ENCODE assay signal across 9 mouse cellular contexts in genomic region chrX:41957161-41957560, GRCm38 (mm10). TPM values are rescaled to one million over a fixed set of nuclear protein-coding genes. Genes with fewer than 3 reads are reported as not detected.
A peak's percentile ranks its signal among the peaks of the same experiment; 100 is the strongest.
DNase-seq lines count a peak whose midpoint lies in the region; ATAC-seq and TF ChIP-seq lines count a peak whose summit lies in the region.
"Had no signal": no experiment of that assay in that cellular context is flagged by ENCODE, and none has a peak within 500 bp of the region (broad histone marks: within the 10 kb centered on the region; RNA-seq: fewer than 3 reads in every experiment).

No protein-coding gene starts in this region.

- H3K79me2 ChIP-seq in liver, adult 2 months (ENCODE audit: control insufficient read depth, insufficient read depth, low read length) = no peaks in the 10 kb centered on the region

- no peak for ATAC-seq in CD4-positive, CD25-positive, alpha-beta regulatory T cell, adult 4 months
- no peak for ATAC-seq in liver, embryonic 12.5 days
- no peak for ATAC-seq in hindbrain, embryonic 13.5 days (ENCODE audit: low FRiP score)

- no peak overlapping the region for H3K4me2 ChIP-seq in liver, embryonic 12.5 days
- no peak overlapping the region for H3K4me2 ChIP-seq in hindbrain, embryonic 13.5 days
- H3K4me2 ChIP-seq: midbrain, embryonic 12.5 days had no signal

- DNase-seq in CD4-positive, CD25-positive, alpha-beta regulatory T cell, adult 2 months (ENCODE audit: low read depth, low spot score) = peak; percentile 55
- peak; percentile 19 for DNase-seq in liver, adult 2 months (ENCODE audit: extremely low read depth, low read depth, low spot score)
- peak; percentile 6 for DNase-seq in lung, adult 2 months
- peak; percentile 21 for DNase-seq in thymus, postnatal 36 days
- DNase-seq in frontal cortex, postnatal 25 days (ENCODE audit: low spot score in 2 of 2) = no peak

- 76% methylated on average over 4 of the region's 4 CpGs for WGBS in liver, adult 2 months
- WGBS in liver, embryonic 12.5 days (ENCODE audit: insufficient replicate concordance) = 45% methylated on average over 4 of the region's 4 CpGs
- 61% methylated on average over 4 of the region's 4 CpGs for WGBS in lung, adult 2 months
- 62% methylated on average over 4 of the region's 4 CpGs for WGBS in hindbrain, embryonic 13.5 days

- no peak overlapping the region for H3K27ac ChIP-seq in liver, adult 2 months (replicated peaks; ENCODE audit: insufficient read depth, low read depth, low read length)
- H3K27ac ChIP-seq in liver, embryonic 12.5 days = no peak overlapping the region
- no peak overlapping the region for H3K27ac ChIP-seq in hindbrain, embryonic 13.5 days
- H3K27ac ChIP-seq: midbrain, embryonic 12.5 days had no signal

- H3K4me1 ChIP-seq in liver, adult 2 months (ENCODE audit: control insufficient read depth, insufficient read depth, low read length) = no peaks in the 10 kb centered on the region
- H3K4me1 ChIP-seq in liver, embryonic 12.5 days = no peaks in the 10 kb centered on the region
- H3K4me1 ChIP-seq in lung, adult 2 months (ENCODE audit: control insufficient read depth, insufficient read depth, low read length) = no peaks in the 10 kb centered on the region
- no peaks in the 10 kb centered on the region for H3K4me1 ChIP-seq in hindbrain, embryonic 13.5 days (replicated peaks)
- H3K4me1 ChIP-seq: midbrain, embryonic 12.5 days had no signal

- no peak overlapping the region for H3K4me3 ChIP-seq in liver, adult 2 months (ENCODE audit: insufficient read depth, low read depth, low read length)
- H3K4me3 ChIP-seq in liver, embryonic 12.5 days = no peak overlapping the region
- no peak overlapping the region for H3K4me3 ChIP-seq in lung, adult 2 months (replicated peaks; ENCODE audit: extremely low read depth, low read depth, low read length)
- H3K4me3 ChIP-seq in hindbrain, embryonic 13.5 days = no peak overlapping the region
- H3K4me3 ChIP-seq: midbrain, embryonic 12.5 days had no signal

- H3K9me3 ChIP-seq in liver, embryonic 12.5 days (replicated peaks) = no peaks in the 10 kb centered on the region
- H3K9me3 ChIP-seq in hindbrain, embryonic 13.5 days = no peaks in the 10 kb centered on the region
- H3K9me3 ChIP-seq: midbrain, embryonic 12.5 days had no signal

- no peak overlapping the region for H3K9ac ChIP-seq in liver, adult 2 months (ENCODE audit: low read depth, low read length)
- H3K9ac ChIP-seq in liver, embryonic 12.5 days = no peak overlapping the region
- no peak overlapping the region for H3K9ac ChIP-seq in hindbrain, embryonic 13.5 days
- H3K9ac ChIP-seq: midbrain, embryonic 12.5 days had no signal

- no peak for TF ChIP-seq POLR2A in liver, adult 2 months (IDR thresholded peaks at IDR 0.05; ENCODE audit: extremely low read depth, insufficient read depth, low read length)
- TF ChIP-seq POLR2A in lung, adult 2 months (IDR thresholded peaks at IDR 0.05; ENCODE audit: borderline replicate concordance, extremely low read depth, low read depth, low read length) = no peak

- peak; percentile 33; the same call in 1 of the 2 replicates for TF ChIP-seq CTCF in liver, adult 2 months (IDR thresholded peaks at IDR 0.05; ENCODE audit: low read depth, low read length)
- no peak for TF ChIP-seq CTCF in lung, adult 2 months (IDR thresholded peaks at IDR 0.05; ENCODE audit: insufficient read depth, low read length)

- no peaks in the 10 kb centered on the region for H3K27me3 ChIP-seq in liver, adult 2 months (ENCODE audit: control insufficient read depth, insufficient read depth, low read length)
- H3K27me3 ChIP-seq in liver, embryonic 12.5 days (replicated peaks) = no peaks in the 10 kb centered on the region
- H3K27me3 ChIP-seq in hindbrain, embryonic 13.5 days = no peaks in the 10 kb centered on the region
- H3K27me3 ChIP-seq: midbrain, embryonic 12.5 days had no signal

- H3K36me3 ChIP-seq in liver, adult 2 months (ENCODE audit: control insufficient read depth, insufficient read depth, low read length) = no peaks in the 10 kb centered on the region
- no peaks in the 10 kb centered on the region for H3K36me3 ChIP-seq in liver, embryonic 12.5 days
- no peaks in the 10 kb centered on the region for H3K36me3 ChIP-seq in hindbrain, embryonic 13.5 days
- H3K36me3 ChIP-seq: midbrain, embryonic 12.5 days had no signal

RNA-seq across cellular contexts. Expression of gene Thoc2, which starts 36.7 kb away (rescaled TPM):
- polyA plus RNA-seq in CD4-positive, CD25-positive, alpha-beta regulatory T cell, adult 4 months (2017; shearing (Covaris generic)) = 100 to 1,000 TPM; 148 to 180 TPM
- 26.4 and 32.4 TPM in 2 replicates for total RNA-seq in liver, adult 2 months (2014; rRNA removed)
- 2.6 and 3.4 TPM in 2 replicates for polyA plus RNA-seq in liver, adult 2 months (2012; rRNA removed)
- polyA plus RNA-seq in liver, embryonic 12.5 days (2016; fragmentation: Nextera tagmentation; extraction: Ambion mirVana) = 45.0 and 50.1 TPM in 2 replicates
- polyA plus RNA-seq in lung, adult 2 months (2012; rRNA removed) = 3.9 and 9.5 TPM in 2 replicates
- 92.7 and 96.1 TPM in 2 replicates for polyA plus RNA-seq in hindbrain, embryonic 13.5 days (2015; fragmentation: Nextera tagmentation; extraction: Ambion mirVana)

Comparison
In these comparisons a context has a peak if more than half of its experiments do, and no peak if none do; other contexts are left out.
1. DNase-seq: peak in CD4-positive, CD25-positive, alpha-beta regulatory T cell, adult 2 months (single experiment), liver, adult 2 months (single experiment), lung, adult 2 months (single experiment) and thymus, postnatal 36 days (2 of 2); none in frontal cortex, postnatal 25 days (0 of 2).